Mouse (Mus musculus) hindbrain, postnatal 0 days (tissue): Measurements from ENCODE around the gene Tcp11l1. TPM values are rescaled to one million over a fixed set of nuclear protein-coding genes. Genes with fewer than 3 reads are reported as not detected.

Experiments used
- ATAC-seq: fragments of 200-750 bp; cut with Nextera tagmentation; 2 replicates; pipeline ENCODE4 v1.8.0; 2017; ENCODE audit warnings: mild to moderate bottlenecking, moderate TSS enrichment, moderate library complexity
- DNase-seq: peaks from one replicate; pipeline ENCODE4 v3.0.0-alpha.2; 2015; ENCODE audit warnings: low spot score
- H3K27ac ChIP-seq: fragments of 300-500 bp; sonication (generic); 2 replicates; pipeline ENCODE4 v1.5.1; 2014; ENCODE audit warnings: mild to moderate bottlenecking
- H3K27me3 ChIP-seq: fragments of 300-500 bp; sonication (generic); 2 replicates; pipeline ENCODE4 v1.6.1; 2014; ENCODE audit warnings: low read length, mixed read lengths; ENCODE audit not compliant: insufficient read depth
- H3K36me3 ChIP-seq: fragments of 300-500 bp; sonication (generic); 2 replicates; pipeline ENCODE4 v1.6.1; 2014; ENCODE audit warnings: low read length, mixed read lengths; ENCODE audit not compliant: insufficient read depth
- H3K4me1 ChIP-seq: fragments of 300-500 bp; sonication (generic); 2 replicates; pipeline ENCODE4 v1.6.1; 2014; ENCODE audit warnings: antibody characterized with exemption, low read length, mixed read lengths; ENCODE audit not compliant: insufficient read depth
- H3K4me2 ChIP-seq: fragments of 300-500 bp; sonication (generic); 2 replicates; pipeline ENCODE4 v1.6.1; 2014; ENCODE audit warnings: low read depth, mild to moderate bottlenecking, low read length, moderate library complexity, mixed read lengths
- H3K4me3 ChIP-seq: fragments of 300-500 bp; sonication (generic); 2 replicates; pipeline ENCODE4 v1.5.1; 2014; ENCODE audit warnings: low read length
- H3K9ac ChIP-seq: fragments of 300-500 bp; sonication (generic); replicated peaks from 2 replicates; pipeline ENCODE4 v1.6.1; 2014; ENCODE audit warnings: mild to moderate bottlenecking, low read length, moderate library complexity, mixed read lengths
- H3K9me3 ChIP-seq: fragments of 300-500 bp; sonication (generic); 2 replicates; pipeline ENCODE4 v1.6.1; 2016; ENCODE audit warnings: low read length, mixed read lengths
- CTCF ChIP-seq: IDR thresholded peaks from 2 replicates; pipeline ENCODE4 v1.5.1; 2016; ENCODE audit warnings: antibody characterized with exemption, control low read depth, low read depth
- WGBS: fragments of 180-500 bp; shearing (Covaris S2); extraction: QIAGEN DNeasy Blood & Tissue Kit; methylation state at CpG from one replicate; pipeline ENCODE4 v1.1.7; 2014; 5-methylcytosine and 5-hydroxymethylcytosine counted together
- polyA plus RNA-seq: library from polyadenylated mRNA; unstranded; fragments of >200 nt; fragmentation: Nextera tagmentation; extraction: Ambion mirVana; gene quantifications from 2 replicates; pipeline ENCODE4 v1.2.1, GENCODE M21; 2015
- total RNA-seq: library from RNA; depleted of rRNA; stranded (reverse); fragments of >200 nt; gene quantifications from 2 replicates; pipeline ENCODE4 v1.2.3, GENCODE M21; 2014; rRNA removed

Tcp11l1 gene
- total and polyA plus RNA-seq, 2 experiments from 2014 or later: 27.0 to 64.2 TPM

GRCm38 (mm10) chr2:104614786-104615185, 97.2 kb downstream of the Tcp11l1 start:
- Histone ChIP-seq H3K4me2 (no peak overlapping the region), H3K27ac (no peak overlapping the region), H3K4me1 (no peaks in the 10 kb centered on the region), H3K27me3 (no peaks in the 10 kb centered on the region), H3K9ac (no peak overlapping the region), H3K9me3 (no peaks in the 10 kb centered on the region), H3K4me3 (no peak overlapping the region), H3K36me3 (no peaks in the 10 kb centered on the region)
- ATAC-seq (no peak), DNase-seq (no peak)
- WGBS: 87% methylated on average over 3 of the region's 3 CpGs
- TF ChIP-seq CTCF: no peak

Other genes with a start within 250 kb of the Tcp11l1 start
- 42.4 and 58.0 TPM in 2 replicates for gene Hipk3, start 217.7 kb downstream of the Tcp11l1 start, total RNA-seq
- gene Hipk3, start 217.7 kb downstream of the Tcp11l1 start, polyA plus RNA-seq: 5.6 and 6.6 TPM in 2 replicates
- gene Cstf3, start 121.6 kb downstream of the Tcp11l1 start, total RNA-seq: 10.0 and 24.8 TPM in 2 replicates
- 61.2 and 64.8 TPM in 2 replicates for gene Cstf3, start 121.6 kb downstream of the Tcp11l1 start, polyA plus RNA-seq
- not detected in 2 replicates for gene Pin1rt1, start 4.2 kb upstream of the Tcp11l1 start, total RNA-seq
- gene Pin1rt1, start 4.2 kb upstream of the Tcp11l1 start, polyA plus RNA-seq: not detected in 2 replicates
- gene Depdc7, start 30.7 kb upstream of the Tcp11l1 start, total RNA-seq: 1.3 and 1.8 TPM in 2 replicates
- 0.59 and 1.2 TPM in 2 replicates for gene Depdc7, start 30.7 kb upstream of the Tcp11l1 start, polyA plus RNA-seq
- gene Qser1, start 104.6 kb upstream of the Tcp11l1 start, total RNA-seq: 12.2 and 14.1 TPM in 2 replicates
- gene Qser1, start 104.6 kb upstream of the Tcp11l1 start, polyA plus RNA-seq: 4.1 and 4.3 TPM in 2 replicates
- 2.2 and 3.8 TPM in 2 replicates for gene Prrg4, start 137.7 kb upstream of the Tcp11l1 start, total RNA-seq
- 1.4 and 1.6 TPM in 2 replicates for gene Prrg4, start 137.7 kb upstream of the Tcp11l1 start, polyA plus RNA-seq
- 15.2 TPM in 1 of 2 replicates, not detected in the other for gene Ccdc73, start 155.6 kb upstream of the Tcp11l1 start, total RNA-seq
- gene Ccdc73, start 155.6 kb upstream of the Tcp11l1 start, polyA plus RNA-seq: 3.7 and 5.2 TPM in 2 replicates